Mouse (Mus musculus): ENCODE results near the gene Tanc2. TPM values are rescaled to one million over a fixed set of nuclear protein-coding genes. Genes with fewer than 3 reads are reported as not detected.

Gene Tanc2
- polyA plus RNA-seq, 1 experiment from 2014 or later = 22.3 TPM

GRCm38 (mm10) chr11:105823759-105824158 lies 234.0 kb downstream of the Tanc2 start:
- WGBS = 75% methylated on average over 2 of the region's 2 CpGs
- Histone ChIP-seq H3K4me2 (replicated peaks; ENCODE audit: low read depth, low read length) (no peak overlapping the region), H3K36me3 (ENCODE audit: control insufficient read depth, insufficient read depth, low read length) (no peaks in the 10 kb centered on the region), H3K9ac (ENCODE audit: low read depth, low read length) (no peak overlapping the region), H3K27ac (ENCODE audit: low read depth, low read length) (no peak overlapping the region), H3K9me3 (ENCODE audit: control insufficient read depth, low read length) (no peaks in the 10 kb centered on the region), H3K4me1 (replicated peaks; ENCODE audit: control insufficient read depth, insufficient read depth, low read length) (no peaks in the 10 kb centered on the region), H3K27me3 (ENCODE audit: control insufficient read depth, insufficient read depth, low read length) (no peaks in the 10 kb centered on the region), H3K4me3 (ENCODE audit: low read depth, low read length) (no peak overlapping the region)
- ATAC-seq (ENCODE audit: low FRiP score) = no peak
- DNase-seq (ENCODE audit: low spot score) = no peak

GRCm38 (mm10) chr11:105828175-105828574 lies 238.4 kb downstream of the Tanc2 start:
- Histone ChIP-seq H3K4me3 (ENCODE audit: low read depth, low read length) (no peak overlapping the region), H3K4me1 (replicated peaks; ENCODE audit: control insufficient read depth, insufficient read depth, low read length) (no peaks in the 10 kb centered on the region), H3K36me3 (ENCODE audit: control insufficient read depth, insufficient read depth, low read length) (no peaks in the 10 kb centered on the region), H3K4me2 (replicated peaks; ENCODE audit: low read depth, low read length) (no peak overlapping the region), H3K27me3 (ENCODE audit: control insufficient read depth, insufficient read depth, low read length) (no peaks in the 10 kb centered on the region), H3K9ac (ENCODE audit: low read depth, low read length) (no peak overlapping the region), H3K27ac (ENCODE audit: low read depth, low read length) (no peak overlapping the region), H3K9me3 (ENCODE audit: control insufficient read depth, low read length) (no peaks in the 10 kb centered on the region)
- WGBS = 81% methylated on average over 2 of the region's 2 CpGs
- no peak for ATAC-seq (ENCODE audit: low FRiP score)
- no peak for DNase-seq (ENCODE audit: low spot score)

DNA sequence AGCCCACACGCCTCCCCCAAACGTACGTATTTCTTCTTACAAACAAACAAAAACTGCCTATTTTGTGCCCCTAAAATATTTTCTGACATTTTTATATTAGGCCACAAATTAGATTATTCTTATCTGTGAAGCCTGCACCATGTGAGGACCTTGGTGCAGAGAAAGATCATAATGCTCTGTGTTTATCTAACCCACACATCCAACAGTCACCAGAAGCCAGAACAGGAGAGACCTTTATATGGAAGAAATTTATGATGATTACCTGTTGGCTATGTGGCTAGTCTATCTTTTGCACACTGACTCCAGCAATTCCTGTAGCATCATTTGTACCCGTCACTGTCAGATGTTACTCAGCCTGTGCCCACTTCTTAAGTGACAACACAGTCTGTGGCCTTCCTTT lies 245.4 kb downstream of the Tanc2 start:
- no peaks in the 10 kb centered on the region for H3K27me3 ChIP-seq (ENCODE audit: control insufficient read depth, insufficient read depth, low read length)
- no peaks in the 10 kb centered on the region for H3K4me1 ChIP-seq (replicated peaks; ENCODE audit: control insufficient read depth, insufficient read depth, low read length)
- no peak overlapping the region for H3K4me2 ChIP-seq (replicated peaks; ENCODE audit: low read depth, low read length)
- no peak overlapping the region for H3K9ac ChIP-seq (ENCODE audit: low read depth, low read length)
- ATAC-seq (ENCODE audit: low FRiP score) (no peak), DNase-seq (ENCODE audit: low spot score) (no peak)
- WGBS = 96% methylated on average over 4 of the region's 4 CpGs
- no peaks in the 10 kb centered on the region for H3K36me3 ChIP-seq (ENCODE audit: control insufficient read depth, insufficient read depth, low read length)
- no peaks in the 10 kb centered on the region for H3K9me3 ChIP-seq (ENCODE audit: control insufficient read depth, low read length)
- H3K27ac ChIP-seq (ENCODE audit: low read depth, low read length) = no peak overlapping the region
- no peak overlapping the region for H3K4me3 ChIP-seq (ENCODE audit: low read depth, low read length)

- ATAC-seq (ENCODE audit: low FRiP score) = no peak
- Histone ChIP-seq H3K4me1 (replicated peaks; ENCODE audit: control insufficient read depth, insufficient read depth, low read length) (no peaks in the 10 kb centered on the region), H3K27me3 (ENCODE audit: control insufficient read depth, insufficient read depth, low read length) (no peaks in the 10 kb centered on the region), H3K9me3 (ENCODE audit: control insufficient read depth, low read length) (no peaks in the 10 kb centered on the region), H3K27ac (ENCODE audit: low read depth, low read length) (no peak overlapping the region), H3K36me3 (ENCODE audit: control insufficient read depth, insufficient read depth, low read length) (no peaks in the 10 kb centered on the region), H3K4me2 (replicated peaks; ENCODE audit: low read depth, low read length) (no peak overlapping the region), H3K9ac (ENCODE audit: low read depth, low read length) (no peak overlapping the region), H3K4me3 (ENCODE audit: low read depth, low read length) (no peak overlapping the region)
- WGBS = 92% methylated on average over 6 of the region's 6 CpGs
- DNase-seq (ENCODE audit: low spot score) = no peak
Observed at GRCm38 (mm10) chr11:105836344-105836891, 246.6 kb downstream of the Tanc2 start.

DNA sequence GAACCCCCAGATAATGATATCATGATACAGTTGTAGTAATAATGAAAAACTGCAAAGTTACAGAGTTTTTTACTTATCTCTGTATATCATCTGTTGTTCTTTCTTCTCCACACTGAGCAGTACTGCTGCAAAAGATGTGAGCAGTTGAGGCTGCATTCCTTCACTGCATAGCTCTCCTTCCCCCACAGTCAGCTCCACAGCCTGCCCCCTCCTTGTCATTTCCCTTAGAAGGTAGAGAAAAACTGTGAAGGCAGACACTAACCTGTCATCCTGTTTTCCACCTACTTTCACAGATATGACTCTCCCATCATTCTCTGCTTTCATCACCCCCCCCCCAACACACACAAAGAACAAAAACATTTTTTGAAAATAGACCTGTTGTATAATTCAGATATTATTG lies 248.2 kb downstream of the Tanc2 start:
- Histone ChIP-seq H3K27ac (ENCODE audit: low read depth, low read length) (no peak overlapping the region), H3K27me3 (ENCODE audit: control insufficient read depth, insufficient read depth, low read length) (no peaks in the 10 kb centered on the region), H3K4me2 (replicated peaks; ENCODE audit: low read depth, low read length) (no peak overlapping the region), H3K9me3 (ENCODE audit: control insufficient read depth, low read length) (no peaks in the 10 kb centered on the region), H3K9ac (ENCODE audit: low read depth, low read length) (no peak overlapping the region), H3K4me1 (replicated peaks; ENCODE audit: control insufficient read depth, insufficient read depth, low read length) (no peaks in the 10 kb centered on the region), H3K36me3 (ENCODE audit: control insufficient read depth, insufficient read depth, low read length) (no peaks in the 10 kb centered on the region), H3K4me3 (ENCODE audit: low read depth, low read length) (no peak overlapping the region)
- DNase-seq (ENCODE audit: low spot score) (no peak), ATAC-seq (ENCODE audit: low FRiP score) (no peak)

GRCm38 (mm10) chr11:105845901-105846300 lies 256.1 kb downstream of the Tanc2 start:
- Histone ChIP-seq H3K36me3 (ENCODE audit: control insufficient read depth, insufficient read depth, low read length) (no peaks in the 10 kb centered on the region), H3K27ac (ENCODE audit: low read depth, low read length) (no peak overlapping the region), H3K9me3 (ENCODE audit: control insufficient read depth, low read length) (no peaks in the 10 kb centered on the region), H3K9ac (ENCODE audit: low read depth, low read length) (no peak overlapping the region), H3K27me3 (ENCODE audit: control insufficient read depth, insufficient read depth, low read length) (no peaks in the 10 kb centered on the region), H3K4me3 (ENCODE audit: low read depth, low read length) (no peak overlapping the region), H3K4me2 (replicated peaks; ENCODE audit: low read depth, low read length) (no peak overlapping the region), H3K4me1 (replicated peaks; ENCODE audit: control insufficient read depth, insufficient read depth, low read length) (no peaks in the 10 kb centered on the region)
- ATAC-seq (ENCODE audit: low FRiP score) = no peak
- no peak for DNase-seq (ENCODE audit: low spot score)
- WGBS = 76% methylated on average over 1 of the region's 1 CpGs

DNA sequence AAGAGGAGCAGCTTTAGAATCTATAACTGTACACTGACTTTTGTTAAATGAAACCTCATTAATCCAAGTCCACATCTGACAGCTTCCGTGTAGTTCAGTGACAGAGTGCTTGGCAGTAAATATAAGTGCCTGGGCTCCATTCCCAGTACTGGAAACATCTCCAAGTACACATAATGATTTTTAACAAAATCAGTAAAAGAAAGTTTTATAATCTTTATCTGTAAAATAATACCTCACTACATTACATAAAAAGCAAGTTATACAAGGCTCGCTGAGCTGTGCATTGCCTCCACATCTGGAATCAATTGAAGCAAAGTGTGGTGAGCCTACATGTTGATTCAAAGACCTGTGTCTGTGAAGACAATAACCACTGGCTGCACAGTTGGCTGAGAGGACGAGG lies 265.7 kb downstream of the Tanc2 start:
- no peak overlapping the region for H3K27ac ChIP-seq (ENCODE audit: low read depth, low read length)
- H3K9me3 ChIP-seq (ENCODE audit: control insufficient read depth, low read length) = no peaks in the 10 kb centered on the region
- no peak overlapping the region for H3K9ac ChIP-seq (ENCODE audit: low read depth, low read length)
- H3K4me3 ChIP-seq (ENCODE audit: low read depth, low read length) = no peak overlapping the region
- H3K4me2 ChIP-seq (replicated peaks; ENCODE audit: low read depth, low read length) = no peak overlapping the region
- whole genome bisulfite sequencing = 61% methylated on average over 3 of the region's 3 CpGs
- H3K36me3 ChIP-seq (ENCODE audit: control insufficient read depth, insufficient read depth, low read length) = no peaks in the 10 kb centered on the region
- DNase-seq (ENCODE audit: low spot score) = no peak
- no peak for ATAC-seq (ENCODE audit: low FRiP score)
- H3K4me1 ChIP-seq (replicated peaks; ENCODE audit: control insufficient read depth, insufficient read depth, low read length) = no peaks in the 10 kb centered on the region
- H3K27me3 ChIP-seq (ENCODE audit: control insufficient read depth, insufficient read depth, low read length) = no peaks in the 10 kb centered on the region

DNA sequence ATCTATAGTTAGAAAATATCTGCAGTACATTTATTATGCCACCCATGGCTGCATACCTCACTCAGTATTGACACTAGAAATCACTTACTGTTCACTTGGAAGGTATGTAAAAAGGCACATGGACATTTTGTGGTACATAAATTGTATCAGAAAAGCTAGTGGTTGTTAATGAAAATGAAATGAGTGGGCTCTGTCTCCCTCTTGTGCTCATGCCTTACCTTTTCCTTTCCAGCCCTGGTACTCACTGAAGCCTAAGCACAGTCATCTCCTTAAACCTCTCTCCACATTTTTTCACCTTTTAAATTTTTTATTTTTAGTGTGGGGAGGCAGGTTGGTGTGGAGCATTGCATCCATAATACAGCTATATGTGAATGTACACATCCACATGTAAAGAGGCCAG lies 268.3 kb downstream of the Tanc2 start:
- DNase-seq (ENCODE audit: low spot score) (no peak), ATAC-seq (ENCODE audit: low FRiP score) (no peak)
- no peaks in the 10 kb centered on the region for H3K36me3 ChIP-seq (ENCODE audit: control insufficient read depth, insufficient read depth, low read length)

DNA sequence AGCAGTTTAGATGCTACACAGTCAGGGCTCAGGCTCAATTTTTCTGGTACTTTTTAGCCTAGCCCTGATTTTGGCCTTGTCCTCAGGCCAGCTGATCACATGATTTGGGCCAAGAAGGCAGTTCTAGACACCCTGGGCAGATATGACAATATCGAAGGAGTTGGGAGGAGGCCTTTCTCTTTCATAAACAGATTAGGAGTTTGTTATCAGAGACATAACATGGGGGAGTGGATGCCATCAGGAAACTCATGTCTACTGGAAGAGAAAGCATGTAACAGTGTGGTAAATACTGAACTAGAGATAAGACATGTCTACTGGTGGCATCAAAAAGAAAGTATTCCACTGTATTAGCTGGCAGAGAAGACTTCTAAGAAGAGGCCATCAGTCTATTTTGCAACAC lies 295.8 kb downstream of the Tanc2 start:
- H3K4me3 ChIP-seq (ENCODE audit: low read depth, low read length) = no peak overlapping the region
- H3K36me3 ChIP-seq (ENCODE audit: control insufficient read depth, insufficient read depth, low read length) = no peaks in the 10 kb centered on the region
- H3K9ac ChIP-seq (ENCODE audit: low read depth, low read length) = no peak overlapping the region
- no peak overlapping the region for H3K4me2 ChIP-seq (replicated peaks; ENCODE audit: low read depth, low read length)
- no peaks in the 10 kb centered on the region for H3K9me3 ChIP-seq (ENCODE audit: control insufficient read depth, low read length)
- ATAC-seq (ENCODE audit: low FRiP score) = no peak
- no peak for DNase-seq (ENCODE audit: low spot score)
- H3K27me3 ChIP-seq (ENCODE audit: control insufficient read depth, insufficient read depth, low read length) = no peaks in the 10 kb centered on the region
- no peak overlapping the region for H3K27ac ChIP-seq (ENCODE audit: low read depth, low read length)
- no peaks in the 10 kb centered on the region for H3K4me1 ChIP-seq (replicated peaks; ENCODE audit: control insufficient read depth, insufficient read depth, low read length)
- 100% methylated on average over 1 of the region's 1 CpGs for WGBS

More for the DNA sequence above, 268.3 kb downstream of the Tanc2 start:
- no peaks in the 10 kb centered on the region for H3K4me1 ChIP-seq (replicated peaks; ENCODE audit: control insufficient read depth, insufficient read depth, low read length)
- H3K4me3 ChIP-seq (ENCODE audit: low read depth, low read length) = no peak overlapping the region
- H3K27ac ChIP-seq (ENCODE audit: low read depth, low read length) = no peak overlapping the region
- no peaks in the 10 kb centered on the region for H3K9me3 ChIP-seq (ENCODE audit: control insufficient read depth, low read length)
- H3K9ac ChIP-seq (ENCODE audit: low read depth, low read length) = no peak overlapping the region
- no peak overlapping the region for H3K4me2 ChIP-seq (replicated peaks; ENCODE audit: low read depth, low read length)
- no peaks in the 10 kb centered on the region for H3K27me3 ChIP-seq (ENCODE audit: control insufficient read depth, insufficient read depth, low read length)

Data from hindbrain, embryonic 11.5 days (tissue).